Comparison of ENCODE assay signal across 9 mouse cellular contexts in the genomic region with DNA sequence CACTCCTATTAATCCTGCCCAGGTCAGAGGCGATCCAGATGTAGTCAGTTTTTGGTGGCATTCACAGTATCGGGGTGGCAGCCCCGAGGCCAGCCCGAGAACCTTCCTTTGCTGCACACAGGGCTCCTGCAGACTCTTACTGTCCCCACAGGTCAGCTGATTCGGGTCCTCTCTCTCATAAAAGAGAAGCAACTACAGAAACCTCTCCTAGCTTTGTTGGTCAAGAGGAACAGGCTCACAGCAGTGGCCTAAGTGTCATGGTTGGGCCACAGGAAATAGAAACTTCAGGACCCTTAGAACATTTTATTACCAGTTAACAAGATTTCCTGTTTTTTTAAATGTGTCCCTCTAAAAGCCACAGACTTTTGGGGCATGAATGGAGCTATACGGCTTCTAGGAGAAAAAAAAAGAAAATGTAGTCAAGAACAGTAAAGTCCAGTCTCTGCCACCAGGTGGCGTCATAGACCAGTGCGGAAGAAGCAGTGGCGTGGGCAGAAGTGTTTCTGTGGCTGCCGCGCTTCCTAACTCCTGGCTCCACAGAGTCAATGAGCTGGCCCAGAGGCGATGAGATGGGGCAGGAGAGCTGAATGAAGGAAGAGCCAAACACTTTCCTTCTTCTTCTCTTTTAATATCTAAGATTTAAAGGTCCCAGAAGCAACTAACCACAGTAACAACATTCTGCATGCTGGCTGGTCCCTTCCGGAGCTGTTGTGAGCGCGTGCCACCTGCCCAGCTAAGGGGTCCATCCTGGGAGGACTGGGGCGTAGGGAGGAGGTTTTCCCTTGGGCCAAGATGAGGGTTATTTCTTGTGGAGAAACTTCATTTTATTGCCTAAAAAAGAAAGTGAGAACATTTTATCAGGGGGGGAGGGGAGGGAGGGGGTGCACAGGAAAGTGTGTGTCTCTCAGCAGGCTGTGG. TPM values are rescaled to one million over a fixed set of nuclear protein-coding genes. Genes with fewer than 3 reads are reported as not detected.
DNase-seq lines count a peak whose midpoint lies in the region; ATAC-seq and TF ChIP-seq lines count a peak whose summit lies in the region.
"Had no signal": no experiment of that assay in that cellular context is flagged by ENCODE, and none has a peak within 500 bp of the region (broad histone marks: within the 10 kb centered on the region; RNA-seq: fewer than 3 reads in every experiment).

No protein-coding gene starts in this region.

- H3K36me3 ChIP-seq in lung, embryonic 16.5 days (ENCODE audit: control insufficient read depth, insufficient read depth, low read length) = peaks cover 9% of the 10 kb centered on the region
- H3K36me3 ChIP-seq in thymus, adult 2 months (ENCODE audit: control insufficient read depth, insufficient read depth, low read length) = no peaks in the 10 kb centered on the region

- H3K9ac ChIP-seq in lung, embryonic 16.5 days (ENCODE audit: low read length) = no peak overlapping the region
- H3K9ac ChIP-seq: limb, embryonic 15.5 days had no signal

- H3K4me3 ChIP-seq in lung, embryonic 16.5 days (ENCODE audit: low read length) = no peak overlapping the region
- peak overlapping the region; percentile 24 for H3K4me3 ChIP-seq in thymus, adult 2 months (ENCODE audit: control insufficient read depth, insufficient read depth, low read length)
- H3K4me3 ChIP-seq: limb, embryonic 15.5 days had no signal

- 50% methylated on average over 16 of the region's 16 CpGs for WGBS in lung, embryonic 16.5 days
- 27% methylated on average over 16 of the region's 16 CpGs for WGBS in thymus, adult 2 months

- no peaks in the 10 kb centered on the region for H3K4me1 ChIP-seq in lung, embryonic 16.5 days (replicated peaks; ENCODE audit: control insufficient read depth, insufficient read depth, low read length)
- H3K4me1 ChIP-seq in thymus, adult 2 months (replicated peaks; ENCODE audit: control insufficient read depth, insufficient read depth, low read length) = no peaks in the 10 kb centered on the region

- H3K4me2 ChIP-seq in lung, embryonic 16.5 days (ENCODE audit: low read depth, low read length) = no peak overlapping the region
- H3K4me2 ChIP-seq: limb, embryonic 15.5 days had no signal

- peaks cover 3% of the 10 kb centered on the region for H3K9me3 ChIP-seq in lung, embryonic 16.5 days (ENCODE audit: control insufficient read depth, low read length)
- H3K9me3 ChIP-seq: limb, embryonic 15.5 days had no signal

- no peak overlapping the region for H3K27ac ChIP-seq in lung, embryonic 16.5 days (ENCODE audit: low read length)
- no peak overlapping the region for H3K27ac ChIP-seq in thymus, adult 2 months (ENCODE audit: control insufficient read depth, insufficient read depth, low read length)
- H3K27ac ChIP-seq: limb, embryonic 15.5 days had no signal

- peak; percentile 98 for ATAC-seq in frontal cortex, adult (ENCODE audit: low TSS enrichment)
- ATAC-seq in hematopoietic stem cell, adult 5-6 weeks (replicated peaks in 1 of 2; ENCODE audit: insufficient read depth in 1 of 2, low FRiP score in 2 of 2, low TSS enrichment in 1 of 2, low read depth in 1 of 2, poor library complexity in 2 of 2, severe bottlenecking in 2 of 2) = peak; percentile 98 to 99
- ATAC-seq in lung, embryonic 16.5 days (ENCODE audit: low read depth) = peak; percentile 70; the same call in 1 of the 2 replicates

- no peaks in the 10 kb centered on the region for H3K27me3 ChIP-seq in lung, embryonic 16.5 days (ENCODE audit: control insufficient read depth, insufficient read depth, low read depth, low read length)
- no peaks in the 10 kb centered on the region for H3K27me3 ChIP-seq in thymus, adult 2 months (ENCODE audit: control insufficient read depth, insufficient read depth, low read length)
- H3K27me3 ChIP-seq: limb, embryonic 15.5 days had no signal

- 0 out of 2 replicates have a peak, but pooled peaks have one; percentile 53 for TF ChIP-seq CTCF in thymus, adult 2 months (IDR thresholded peaks at IDR 0.05; ENCODE audit: borderline replicate concordance, control insufficient read depth, extremely low read depth, insufficient read depth, low read length, poor library complexity)

- no peak for TF ChIP-seq POLR2A in thymus, adult 2 months (IDR thresholded peaks at IDR 0.05; ENCODE audit: control insufficient read depth, extremely low read depth, insufficient read depth, low read length, poor library complexity)

- peak; percentile 69 for DNase-seq in MEL-GATA-1-ER (ENCODE audit: extremely low read depth, low read depth)
- peak; percentile 73 to 89 for DNase-seq in cerebellum, adult 18-20 months
- DNase-seq in layer of hippocampus, adult 8-10 months (ENCODE audit: low spot score in 2 of 2) = peak; percentile 62 to 85
- DNase-seq in ovary, adult 18-20 months (ENCODE audit: low spot score) = peak; percentile 51
- DNase-seq in thymus, adult 2 months = peak; percentile 75

RNA-seq across cellular contexts. Expression of gene Mkrn1, which starts 42.6 kb away (rescaled TPM):
- 62.3 and 65.8 TPM in 2 replicates for total RNA-seq in hematopoietic stem cell, adult 5-6 weeks (2017)
- total RNA-seq in layer of hippocampus, adult 8-10 months (2022) = 100 to 1,000 TPM; 106 to 118 (median 114) TPM
- 60.4 and 68.9 TPM in 2 replicates for polyA plus RNA-seq in lung, embryonic 16.5 days (2015; fragmentation: Nextera tagmentation; extraction: Ambion mirVana)
- polyA plus RNA-seq in thymus, adult 2 months (2012; rRNA removed) = 44.3 and 45.8 TPM in 2 replicates
